ENCODE assay signal across 22 mouse cellular contexts in genomic region chr9:79035677-79036076, GRCm38 (mm10).
A peak's percentile ranks its signal among the peaks of the same experiment; 100 is the strongest.
DNase-seq lines count a peak whose midpoint lies in the region; ATAC-seq lines count a peak whose summit lies in the region.
"Had no signal": no experiment of that assay in that cellular context is flagged by ENCODE, and none has a peak within 500 bp of the region (broad histone marks: within the 10 kb centered on the region; RNA-seq: fewer than 3 reads in every experiment).

No protein-coding gene starts in this region.

- WGBS in forebrain, embryonic 14.5 days, result 74% methylated on average over 2 of the region's 2 CpGs

- DNase-seq in cerebellum, postnatal 4 days (ENCODE audit: low spot score in 2 of 2), result no peak
- DNase-seq in cerebellum, adult 9-10 months, result peak; percentile 76
- DNase-seq in cerebellum, postnatal 25 days, result peak; percentile 31 to 34
- no peak for DNase-seq in c-Kit-positive CD71-positive TER-119-positive erythroid progenitor cells, embryonic 14.5 days (ENCODE audit: low spot score)
- no peak for DNase-seq in forebrain, embryonic 14.5 days (ENCODE audit: low spot score)
- no peak for DNase-seq in frontal cortex, postnatal 14 days (ENCODE audit: low spot score in 2 of 2)
- DNase-seq: adrenal gland, adult 8-10 months; adrenal gland, postnatal 36 days; B cell, adult 2 months; gastrocnemius, postnatal 10 days; heart, adult 18-20 months; kidney, adult 2 months had no signal

- H3K4me1 ChIP-seq in forebrain, embryonic 14.5 days (ENCODE audit: control insufficient read depth, insufficient read depth, low read length), result no peaks in the 10 kb centered on the region
- H3K4me1 ChIP-seq: embryonic facial prominence, embryonic 13.5 days; forebrain, embryonic 12.5 days; hindbrain, embryonic 10.5 days; intestine, embryonic 15.5 days; kidney, embryonic 15.5 days had no signal

- no peak overlapping the region for H3K27ac ChIP-seq in forebrain, embryonic 14.5 days (ENCODE audit: low read depth, low read length)
- H3K27ac ChIP-seq: embryonic facial prominence, embryonic 13.5 days; forebrain, embryonic 12.5 days; hindbrain, embryonic 10.5 days; hindbrain, embryonic 14.5 days; intestine, embryonic 15.5 days; kidney, embryonic 15.5 days had no signal

- H3K9me3 ChIP-seq in forebrain, embryonic 14.5 days (replicated peaks; ENCODE audit: control insufficient read depth, low read length), result no peaks in the 10 kb centered on the region
- H3K9me3 ChIP-seq: embryonic facial prominence, embryonic 13.5 days; forebrain, embryonic 12.5 days; G1E; hindbrain, embryonic 10.5 days; intestine, embryonic 15.5 days; kidney, embryonic 15.5 days had no signal

- H3K36me3 ChIP-seq in forebrain, embryonic 14.5 days (ENCODE audit: control insufficient read depth, insufficient read depth, low read length), result no peaks in the 10 kb centered on the region
- H3K36me3 ChIP-seq: embryonic facial prominence, embryonic 13.5 days; forebrain, embryonic 12.5 days; G1E; hindbrain, embryonic 10.5 days; intestine, embryonic 15.5 days; kidney, embryonic 15.5 days had no signal

- peak; percentile 68; the same call in 1 of the 2 replicates for ATAC-seq in cerebellum, adult (ENCODE audit: insufficient number of reproducible peaks, low FRiP score, low TSS enrichment)
- ATAC-seq in forebrain, embryonic 14.5 days, result no peak
- ATAC-seq: CD4-positive, CD25-positive, alpha-beta regulatory T cell, adult 4 months; intestine, embryonic 15.5 days had no signal

- H3K4me2 ChIP-seq in forebrain, embryonic 14.5 days (ENCODE audit: low read length), result no peak overlapping the region
- H3K4me2 ChIP-seq: embryonic facial prominence, embryonic 13.5 days; forebrain, embryonic 12.5 days; heart, embryonic 11.5 days; hindbrain, embryonic 14.5 days; intestine, embryonic 15.5 days; kidney, embryonic 15.5 days had no signal

- H3K9ac ChIP-seq in forebrain, embryonic 14.5 days (ENCODE audit: low read length), result no peak overlapping the region
- H3K9ac ChIP-seq: embryonic facial prominence, embryonic 13.5 days; forebrain, embryonic 12.5 days; hindbrain, embryonic 14.5 days; intestine, embryonic 15.5 days; kidney, embryonic 15.5 days had no signal

- H3K27me3 ChIP-seq in forebrain, embryonic 14.5 days (replicated peaks; ENCODE audit: control insufficient read depth, insufficient read depth, low read length), result no peaks in the 10 kb centered on the region
- H3K27me3 ChIP-seq: embryonic facial prominence, embryonic 13.5 days; forebrain, embryonic 12.5 days; intestine, embryonic 15.5 days; kidney, embryonic 15.5 days had no signal

- H3K4me3 ChIP-seq in forebrain, embryonic 14.5 days (ENCODE audit: low read depth, low read length), result no peak overlapping the region
- H3K4me3 ChIP-seq: embryonic facial prominence, embryonic 13.5 days; forebrain, embryonic 12.5 days; hindbrain, embryonic 10.5 days; intestine, embryonic 15.5 days; kidney, embryonic 15.5 days had no signal

Comparison
In these comparisons a context has a peak if more than half of its experiments do, and no peak if none do; other contexts are left out.
1. DNase-seq: peak in cerebellum, adult 9-10 months (single experiment) and cerebellum, postnatal 25 days (2 of 2); none in cerebellum, postnatal 4 days (0 of 2), c-Kit-positive CD71-positive TER-119-positive erythroid progenitor cells, embryonic 14.5 days (single experiment), forebrain, embryonic 14.5 days (single experiment) and frontal cortex, postnatal 14 days (0 of 2).